In the genomic region with DNA sequence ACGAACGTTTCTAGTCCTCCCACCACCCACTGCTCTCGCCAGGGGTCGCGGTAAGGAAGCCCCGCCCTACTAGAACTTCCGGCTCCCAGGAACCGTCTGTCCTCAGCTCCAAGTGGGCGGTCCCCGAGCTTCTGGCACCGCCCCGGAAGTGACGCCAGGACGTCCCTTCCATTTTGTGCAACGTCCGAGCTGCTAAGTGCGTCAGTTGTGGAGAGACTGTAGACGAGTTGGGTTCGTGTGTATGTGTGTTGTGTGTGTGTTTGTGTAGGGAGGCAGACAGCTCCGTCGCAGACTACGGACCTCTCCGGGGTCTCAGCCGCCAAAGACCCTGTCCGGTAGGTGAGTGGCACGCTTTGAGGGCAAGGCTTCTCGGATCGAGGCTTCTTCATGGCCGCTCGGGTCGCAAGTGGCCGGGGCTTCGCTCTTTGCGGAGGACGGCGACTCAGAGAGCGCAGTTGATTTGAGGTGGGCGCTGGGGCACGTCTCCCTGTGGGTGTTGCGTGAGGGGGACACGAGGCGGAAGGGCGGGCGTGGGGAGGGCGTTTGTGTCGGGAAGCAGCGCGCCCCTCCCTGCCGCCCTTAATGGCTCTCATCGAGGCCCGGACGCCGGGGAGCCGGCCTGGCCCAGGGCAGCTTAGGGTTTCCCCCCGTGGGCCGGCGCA, we compare ENCODE assay signal across 7 mouse cellular contexts. TPM values are rescaled to one million over a fixed set of nuclear protein-coding genes. Genes with fewer than 3 reads are reported as not detected.
DNase-seq lines count a peak whose midpoint lies in the region; ATAC-seq lines count a peak whose summit lies in the region.

Srsf5 (plus strand) TSS at position 171 of the 662 bp plus-strand sequence.

- H3K4me3 ChIP-seq in embryonic facial prominence, embryonic 12.5 days, result peak within 1 kb of the TSS; percentile 98
- H3K4me3 ChIP-seq in limb, embryonic 11.5 days (ENCODE audit: low read depth, low read length), result peak within 1 kb of the TSS; percentile 93
- H3K4me3 ChIP-seq in midbrain, embryonic 14.5 days (replicated peaks; ENCODE audit: low read depth, low read length), result peak within 1 kb of the TSS; percentile 96

- H3K27ac ChIP-seq in embryonic facial prominence, embryonic 12.5 days, result peak within 1 kb of the TSS; percentile 96
- H3K27ac ChIP-seq in limb, embryonic 11.5 days (replicated peaks; ENCODE audit: low read depth, low read length), result peak within 1 kb of the TSS; percentile 90
- peak within 1 kb of the TSS; percentile 94 for H3K27ac ChIP-seq in midbrain, embryonic 14.5 days (replicated peaks; ENCODE audit: low read depth, low read length)

- H3K27me3 ChIP-seq in embryonic facial prominence, embryonic 12.5 days, result no peaks in the 10 kb centered on the region
- H3K27me3 ChIP-seq in limb, embryonic 11.5 days (ENCODE audit: control insufficient read depth, insufficient read depth, low read length), result no peaks in the 10 kb centered on the region
- H3K27me3 ChIP-seq in midbrain, embryonic 14.5 days (ENCODE audit: control insufficient read depth, insufficient read depth, low read length), result no peaks in the 10 kb centered on the region

- peaks cover 26% of the 10 kb centered on the region for H3K36me3 ChIP-seq in embryonic facial prominence, embryonic 12.5 days
- peaks cover 18% of the 10 kb centered on the region for H3K36me3 ChIP-seq in limb, embryonic 11.5 days (ENCODE audit: control insufficient read depth, insufficient read depth, low read length)
- H3K36me3 ChIP-seq in midbrain, embryonic 14.5 days (ENCODE audit: control insufficient read depth, insufficient read depth, low read length), result peaks cover 26% of the 10 kb centered on the region

- peak within 1 kb of the TSS; percentile 97 for H3K9ac ChIP-seq in embryonic facial prominence, embryonic 12.5 days
- peak within 1 kb of the TSS; percentile 97 for H3K9ac ChIP-seq in limb, embryonic 11.5 days (ENCODE audit: low read length)
- H3K9ac ChIP-seq in midbrain, embryonic 14.5 days (replicated peaks; ENCODE audit: low read length), result peak within 1 kb of the TSS; percentile 90

- under 1% methylated on average over 44 of the region's 57 CpGs for WGBS in embryonic facial prominence, embryonic 12.5 days
- WGBS in limb, embryonic 11.5 days, result under 1% methylated on average over 57 of the region's 57 CpGs
- under 1% methylated on average over 56 of the region's 57 CpGs for WGBS in midbrain, embryonic 14.5 days

- H3K9me3 ChIP-seq in embryonic facial prominence, embryonic 12.5 days, result no peaks in the 10 kb centered on the region
- H3K9me3 ChIP-seq in limb, embryonic 11.5 days (ENCODE audit: control insufficient read depth, low read length), result no peaks in the 10 kb centered on the region
- no peaks in the 10 kb centered on the region for H3K9me3 ChIP-seq in midbrain, embryonic 14.5 days (ENCODE audit: control insufficient read depth, low read length)

- H3K4me2 ChIP-seq in embryonic facial prominence, embryonic 12.5 days (replicated peaks), result peak within 1 kb of the TSS; percentile 78
- H3K4me2 ChIP-seq in limb, embryonic 11.5 days (ENCODE audit: low read depth, severe bottlenecking), result peak within 1 kb of the TSS; percentile 66
- peak within 1 kb of the TSS; percentile 62 for H3K4me2 ChIP-seq in midbrain, embryonic 14.5 days (ENCODE audit: low read length)

- H3K4me1 ChIP-seq in embryonic facial prominence, embryonic 12.5 days, result peaks cover 9% of the 10 kb centered on the region; the same call in 1 of the 2 replicates
- H3K4me1 ChIP-seq in limb, embryonic 11.5 days (ENCODE audit: control insufficient read depth, insufficient read depth, low read length), result no peaks in the 10 kb centered on the region
- peaks cover 4% of the 10 kb centered on the region for H3K4me1 ChIP-seq in midbrain, embryonic 14.5 days (ENCODE audit: control insufficient read depth, insufficient read depth, low read length)

- peak; percentile 89 for ATAC-seq in embryonic facial prominence, embryonic 12.5 days (ENCODE audit: insufficient number of reproducible peaks, insufficient read depth, low FRiP score, low TSS enrichment)
- peak; percentile 92 for ATAC-seq in limb, embryonic 11.5 days (ENCODE audit: insufficient number of reproducible peaks, low FRiP score, low TSS enrichment, low read depth)
- ATAC-seq in midbrain, embryonic 14.5 days (ENCODE audit: low FRiP score, low TSS enrichment), result peak; percentile 93

- DNase-seq in adrenal gland, postnatal 25 days, result peak; percentile 96
- peak; percentile 100 for DNase-seq in heart, adult 11 months
- DNase-seq in kidney, adult 18-20 months, result peak; percentile 99
- peak; percentile 99 for DNase-seq in limb, embryonic 11.5 days (ENCODE audit: low spot score)
- DNase-seq in midbrain, embryonic 14.5 days, result peak; percentile 99
- DNase-seq in spleen, adult 18-20 months, result peak; percentile 97 to 99

RNA-seq across cellular contexts. Expression of gene Srsf5, which starts in this region (rescaled TPM):
- total RNA-seq in adrenal gland, postnatal 25 days (2021), result 378 and 500 TPM in 2 replicates
- polyA plus RNA-seq in embryonic facial prominence, embryonic 12.5 days (2016; fragmentation: Nextera tagmentation; extraction: Ambion mirVana), result 595 and 694 TPM in 2 replicates
- polyA plus RNA-seq in limb, embryonic 11.5 days (2014; fragmentation: Nextera tagmentation; extraction: Ambion mirVana), result 363 and 435 TPM in 2 replicates
- polyA plus RNA-seq in midbrain, embryonic 14.5 days (2014; fragmentation: Nextera tagmentation; extraction: Ambion mirVana), result 283 and 294 TPM in 2 replicates

Comparison
In these comparisons a context has a peak if more than half of its experiments do, and no peak if none do; other contexts are left out.
1. Peak in every context shown above with its lines: DNase-seq, ATAC-seq, H3K4me3 ChIP-seq and H3K27ac ChIP-seq.